Mouse (Mus musculus) myocyte (in vitro differentiated cells): ENCODE results near the gene Stard10.

Source experiments
- MYOG ChIP-seq, 3 experiments: IDR thresholded peaks; one replicate each; pipeline ENCODE4 v1.6.1; 2011; ENCODE audit warnings: control low read depth in 2 of 3, low read depth in 2 of 3, mild to moderate bottlenecking in 2 of 3; ENCODE audit not compliant: insufficient read length in 2 of 3, control insufficient read depth in 1 of 3, insufficient read depth in 1 of 3
- POLR2A ChIP-seq: IDR thresholded peaks from one replicate; pipeline ENCODE4 v1.6.1; 2011; ENCODE audit warnings: low read depth, mild to moderate bottlenecking, control low read depth, moderate library complexity; ENCODE audit not compliant: insufficient read length
- TCF3 ChIP-seq: IDR thresholded peaks from one replicate; pipeline ENCODE4 v1.6.1; 2011; ENCODE audit warnings: low read depth, control low read depth; ENCODE audit not compliant: insufficient read length

GRCm38 (mm10) chr7:101369666-101370065 is 52.8 kb downstream of the Stard10 start:
- no peak for TF ChIP-seq POLR2A
- TF ChIP-seq TCF3: no peak
- TF ChIP-seq MYOG (IDR thresholded peaks at IDR 0.05; ENCODE audit: control insufficient read depth in 1 of 3, insufficient read depth in 1 of 3, insufficient read length in 2 of 3, low read depth in 2 of 3): no peak
